Mouse (Mus musculus): ENCODE data around the gene Psmb7. TPM values are rescaled to one million over a fixed set of nuclear protein-coding genes. Genes with fewer than 3 reads are reported as not detected.
A peak's percentile ranks its signal among the peaks of the same experiment; 100 is the strongest.

Gene Psmb7
- total and polyA plus RNA-seq, 2 experiments from 2014 or later = 218 to 282 TPM

DNA sequence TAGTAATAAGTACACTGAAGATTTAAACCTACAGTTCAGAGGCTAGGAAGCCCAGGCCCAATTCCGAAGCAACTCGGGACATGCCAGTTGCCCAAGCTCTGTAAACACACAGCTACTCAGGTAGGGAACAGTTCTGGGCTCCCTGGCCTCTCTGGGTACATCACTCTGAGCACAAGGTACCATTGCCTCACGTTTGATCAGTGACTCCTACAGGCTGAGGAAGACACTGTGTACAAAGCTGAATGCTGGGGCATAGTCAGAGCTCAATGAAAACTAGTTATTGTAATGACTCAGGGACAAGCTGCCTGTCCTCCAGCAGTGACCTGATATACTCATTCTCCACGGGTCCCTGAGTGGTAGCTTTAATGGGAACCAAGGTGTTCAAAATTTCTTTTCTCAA, 22.8 kb downstream of the Psmb7 start:
- Histone ChIP-seq H3K4me2 (ENCODE audit: low read depth, low read length, poor library complexity, severe bottlenecking) (no peak overlapping the region), H3K27me3 (ENCODE audit: insufficient read depth, low read length) (no peaks in the 10 kb centered on the region), H3K27ac (ENCODE audit: low read depth, low read length) (no peak overlapping the region), H3K36me3 (ENCODE audit: insufficient read depth, low read length) (peaks cover 4% of the 10 kb centered on the region; the same call in 1 of the 2 replicates), H3K9ac (replicated peaks; ENCODE audit: low read length, poor library complexity, severe bottlenecking) (no peak overlapping the region), H3K9me3 (ENCODE audit: low read length) (no peaks in the 10 kb centered on the region), H3K4me3 (ENCODE audit: low read depth, low read length) (no peak overlapping the region), H3K4me1 (ENCODE audit: insufficient read depth, low read length) (no peaks in the 10 kb centered on the region)
- TF ChIP-seq CTCF (IDR thresholded peaks at IDR 0.05) = peak; percentile 9; the same call in 1 of the 2 replicates
- no peak for ATAC-seq (ENCODE audit: low FRiP score)
- WGBS = 74% methylated on average over 4 of the region's 4 CpGs
- DNase-seq (ENCODE audit: low spot score) = no peak

GRCm38 (mm10) chr2:38619777-38620176, 24.1 kb downstream of the Psmb7 start:
- H3K9me3 ChIP-seq (ENCODE audit: low read length) = no peaks in the 10 kb centered on the region
- ATAC-seq (ENCODE audit: low FRiP score) (no peak), DNase-seq (ENCODE audit: low spot score) (no peak)
- H3K9ac ChIP-seq (replicated peaks; ENCODE audit: low read length, poor library complexity, severe bottlenecking) = no peak overlapping the region
- H3K36me3 ChIP-seq (ENCODE audit: insufficient read depth, low read length) = no peaks in the 10 kb centered on the region; the same call in 1 of the 2 replicates
- H3K27me3 ChIP-seq (ENCODE audit: insufficient read depth, low read length) = no peaks in the 10 kb centered on the region
- no peak for TF ChIP-seq CTCF (IDR thresholded peaks at IDR 0.05)
- 86% methylated on average over 4 of the region's 4 CpGs for WGBS
- no peak overlapping the region for H3K4me3 ChIP-seq (ENCODE audit: low read depth, low read length)
- peaks cover 6% of the 10 kb centered on the region; the same call in 1 of the 2 replicates for H3K4me1 ChIP-seq (ENCODE audit: insufficient read depth, low read length)
- H3K27ac ChIP-seq (ENCODE audit: low read depth, low read length) = no peak overlapping the region
- H3K4me2 ChIP-seq (ENCODE audit: low read depth, low read length, poor library complexity, severe bottlenecking) = no peak overlapping the region

- Histone ChIP-seq H3K9ac (replicated peaks; ENCODE audit: low read length, poor library complexity, severe bottlenecking) (no peak overlapping the region), H3K27ac (ENCODE audit: low read depth, low read length) (no peak overlapping the region), H3K36me3 (ENCODE audit: insufficient read depth, low read length) (no peaks in the 10 kb centered on the region; the same call in 1 of the 2 replicates), H3K27me3 (ENCODE audit: insufficient read depth, low read length) (no peaks in the 10 kb centered on the region), H3K4me1 (ENCODE audit: insufficient read depth, low read length) (peaks cover 10% of the 10 kb centered on the region; the same call in 1 of the 2 replicates), H3K4me2 (ENCODE audit: low read depth, low read length, poor library complexity, severe bottlenecking) (no peak overlapping the region), H3K4me3 (ENCODE audit: low read depth, low read length) (no peak overlapping the region), H3K9me3 (ENCODE audit: low read length) (no peaks in the 10 kb centered on the region)
- DNase-seq (ENCODE audit: low spot score) = no peak
- WGBS = 80% methylated on average over 5 of the region's 5 CpGs
- no peak for TF ChIP-seq CTCF (IDR thresholded peaks at IDR 0.05)
- no peak for ATAC-seq (ENCODE audit: low FRiP score)
Observed at GRCm38 (mm10) chr2:38616956-38617872, 26.7 kb downstream of the Psmb7 start.

DNA sequence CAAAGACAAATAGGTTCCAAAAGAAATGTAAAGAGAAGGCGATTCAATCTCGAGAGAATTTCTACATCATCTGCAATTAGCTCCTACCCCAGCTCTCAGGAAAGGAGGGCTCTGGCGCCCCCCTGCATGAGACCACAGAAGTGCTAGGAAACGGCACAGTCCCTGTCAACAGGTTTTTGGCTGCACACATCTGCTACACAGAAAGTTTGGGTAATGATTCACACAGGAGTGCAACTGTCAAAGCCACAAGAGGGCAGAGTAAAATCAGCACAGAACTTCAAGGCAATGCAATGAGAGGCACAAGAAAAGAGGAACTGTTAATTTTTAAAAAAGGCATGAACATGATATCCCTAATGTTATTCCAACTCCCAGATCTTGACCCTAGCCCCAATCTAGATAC, 27.8 kb downstream of the Psmb7 start:
- Histone ChIP-seq H3K4me3 (ENCODE audit: low read depth, low read length) (no peak overlapping the region), H3K9ac (replicated peaks; ENCODE audit: low read length, poor library complexity, severe bottlenecking) (no peak overlapping the region), H3K27me3 (ENCODE audit: insufficient read depth, low read length) (no peaks in the 10 kb centered on the region), H3K27ac (ENCODE audit: low read depth, low read length) (no peak overlapping the region), H3K4me1 (ENCODE audit: insufficient read depth, low read length) (peaks cover 10% of the 10 kb centered on the region; the same call in 1 of the 2 replicates), H3K4me2 (ENCODE audit: low read depth, low read length, poor library complexity, severe bottlenecking) (no peak overlapping the region), H3K36me3 (ENCODE audit: insufficient read depth, low read length) (no peaks in the 10 kb centered on the region; the same call in 1 of the 2 replicates), H3K9me3 (ENCODE audit: low read length) (no peaks in the 10 kb centered on the region)
- WGBS = 50% methylated on average over 4 of the region's 4 CpGs
- DNase-seq (ENCODE audit: low spot score) = peak; percentile 40
- TF ChIP-seq CTCF (IDR thresholded peaks at IDR 0.05) = peak; percentile 68
- no peak for ATAC-seq (ENCODE audit: low FRiP score)

DNA sequence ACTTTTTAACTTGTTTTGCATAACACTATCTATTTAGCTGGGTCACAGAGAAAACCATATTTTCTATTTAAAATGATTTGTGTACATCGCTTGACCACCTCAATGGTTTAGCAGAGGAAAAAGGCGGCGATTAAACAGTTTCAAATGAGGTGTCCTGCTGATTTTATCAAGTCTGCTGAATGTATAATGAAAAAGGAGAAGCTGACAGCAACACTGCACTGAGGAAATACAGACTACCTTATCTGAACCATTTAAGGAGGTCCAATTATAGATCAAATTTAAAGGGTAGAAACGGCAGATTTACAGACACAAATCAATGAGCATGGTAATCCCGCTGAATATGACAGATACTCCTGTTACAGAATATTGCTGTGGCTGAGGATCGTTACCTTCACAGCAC, 29.4 kb downstream of the Psmb7 start:
- Histone ChIP-seq H3K4me1 (ENCODE audit: insufficient read depth, low read length) (peaks cover 10% of the 10 kb centered on the region; the same call in 1 of the 2 replicates), H3K27me3 (ENCODE audit: insufficient read depth, low read length) (no peaks in the 10 kb centered on the region), H3K9me3 (ENCODE audit: low read length) (no peaks in the 10 kb centered on the region), H3K36me3 (ENCODE audit: insufficient read depth, low read length) (no peaks in the 10 kb centered on the region), H3K4me2 (ENCODE audit: low read depth, low read length, poor library complexity, severe bottlenecking) (no peak overlapping the region), H3K27ac (ENCODE audit: low read depth, low read length) (peak overlapping the region; percentile 21; the same call in 1 of the 2 replicates), H3K4me3 (ENCODE audit: low read depth, low read length) (no peak overlapping the region), H3K9ac (replicated peaks; ENCODE audit: low read length, poor library complexity, severe bottlenecking) (0 out of 2 replicates have a peak overlapping the region, but pooled peaks have one; percentile 33)
- TF ChIP-seq CTCF (IDR thresholded peaks at IDR 0.05) = no peak
- no peak for ATAC-seq (ENCODE audit: low FRiP score)
- 40% methylated on average over 6 of the region's 6 CpGs for WGBS
- no peak for DNase-seq (ENCODE audit: low spot score)

DNA sequence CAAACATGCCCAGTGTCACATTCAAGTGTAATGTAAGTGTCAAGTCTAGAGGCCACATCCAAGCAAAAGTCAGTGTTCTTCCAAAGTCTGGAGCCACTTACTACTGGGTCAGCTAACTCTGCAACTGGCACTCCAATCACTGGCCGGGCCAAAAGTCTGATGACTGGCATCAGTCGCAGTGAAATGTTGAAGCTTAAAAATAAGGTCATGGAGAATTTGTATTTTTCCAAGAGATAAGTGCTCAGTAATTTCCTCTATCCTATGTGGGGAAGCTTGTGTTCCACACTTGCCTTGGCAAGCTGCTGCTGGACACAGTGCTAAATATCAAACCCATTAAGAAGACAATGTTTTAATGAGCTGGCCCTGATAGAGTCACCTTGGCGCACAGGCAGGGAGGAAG, 30.3 kb downstream of the Psmb7 start:
- no peak overlapping the region for H3K27ac ChIP-seq (ENCODE audit: low read depth, low read length)
- H3K9ac ChIP-seq (replicated peaks; ENCODE audit: low read length, poor library complexity, severe bottlenecking) = no peak overlapping the region
- no peaks in the 10 kb centered on the region for H3K9me3 ChIP-seq (ENCODE audit: low read length)
- H3K4me2 ChIP-seq (ENCODE audit: low read depth, low read length, poor library complexity, severe bottlenecking) = no peak overlapping the region
- peaks cover 10% of the 10 kb centered on the region; the same call in 1 of the 2 replicates for H3K4me1 ChIP-seq (ENCODE audit: insufficient read depth, low read length)
- H3K4me3 ChIP-seq (ENCODE audit: low read depth, low read length) = no peak overlapping the region
- ATAC-seq (ENCODE audit: low FRiP score) = no peak
- DNase-seq (ENCODE audit: low spot score) = no peak
- no peaks in the 10 kb centered on the region for H3K36me3 ChIP-seq (ENCODE audit: insufficient read depth, low read length)
- no peak for TF ChIP-seq CTCF (IDR thresholded peaks at IDR 0.05)
- no peaks in the 10 kb centered on the region for H3K27me3 ChIP-seq (ENCODE audit: insufficient read depth, low read length)
- 84% methylated on average over 3 of the region's 3 CpGs for WGBS

Data from midbrain, postnatal 0 days (tissue).